Mouse (Mus musculus) retina, postnatal 7 days (tissue): Measurements from ENCODE around the gene Cacna1g.
"Not testable (repeated sequence)": the region's sequence is repeated elsewhere in the genome, so short reads cannot be mapped to it uniquely, and the experiment has no call there.

Experiments used
- DNase-seq: peaks from one replicate; pipeline ENCODE4 v3.0.0-alpha.2; 2012; ENCODE audit warnings: low read depth, low spot score

Gene Cacna1g

DNA sequence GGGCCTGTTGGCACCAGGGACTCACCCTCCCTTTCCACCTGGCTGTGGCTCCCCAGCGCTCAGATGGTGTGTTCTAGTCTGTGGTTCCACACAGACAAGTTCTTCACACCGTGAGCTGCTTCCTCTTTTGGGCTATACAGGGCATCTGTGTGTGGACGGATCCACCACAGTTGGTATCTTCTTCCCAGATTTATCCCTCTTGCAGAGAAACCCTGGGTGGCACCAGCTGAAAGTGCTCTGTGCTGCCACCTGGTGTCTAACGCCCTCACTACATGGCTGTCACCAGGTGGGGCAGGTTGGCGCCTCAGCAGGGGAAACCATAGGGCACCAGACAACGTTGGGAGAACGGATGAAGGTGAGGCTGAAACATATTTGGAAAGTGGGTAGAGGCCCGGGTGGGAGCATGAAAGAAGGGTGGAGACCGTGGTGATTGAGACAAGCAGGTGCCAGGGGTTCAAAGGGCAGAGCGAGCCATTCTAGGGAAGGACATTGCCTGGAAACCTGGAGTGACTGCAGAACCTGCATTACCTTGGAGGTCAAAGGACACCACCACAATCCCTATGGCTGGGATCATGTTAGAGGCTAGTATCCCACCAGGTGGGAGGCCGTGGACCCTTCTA, 69.2 kb downstream of the Cacna1g start:
- DNase-seq = peak; percentile 68

GRCm38 (mm10) chr11:94404178-94404577, 69.8 kb downstream of the Cacna1g start:
- DNase-seq = no peak

DNA sequence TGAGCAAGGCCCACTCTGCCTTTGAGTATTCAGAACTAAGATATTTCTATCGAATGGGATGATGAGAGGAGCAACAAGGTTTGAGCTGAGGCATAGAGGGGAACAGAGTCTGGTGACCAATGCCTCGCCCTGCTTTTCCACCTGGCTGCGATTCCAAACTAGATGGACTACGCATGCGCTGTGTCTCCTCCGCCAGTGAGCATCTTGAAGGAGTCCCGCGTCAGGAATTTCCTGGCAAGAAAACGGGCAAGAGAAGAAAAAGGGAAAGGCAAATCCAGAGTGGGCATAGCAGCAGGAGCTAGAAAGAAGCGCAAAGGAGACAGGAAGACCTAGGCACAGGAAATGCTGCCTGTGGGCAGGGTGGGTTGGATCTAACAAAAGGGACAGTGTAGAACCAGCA, 70.2 kb downstream of the Cacna1g start:
- DNase-seq = no peak

- DNase-seq = no peak
Measured at GRCm38 (mm10) chr11:94402731-94403130, 71.3 kb downstream of the Cacna1g start.

DNA sequence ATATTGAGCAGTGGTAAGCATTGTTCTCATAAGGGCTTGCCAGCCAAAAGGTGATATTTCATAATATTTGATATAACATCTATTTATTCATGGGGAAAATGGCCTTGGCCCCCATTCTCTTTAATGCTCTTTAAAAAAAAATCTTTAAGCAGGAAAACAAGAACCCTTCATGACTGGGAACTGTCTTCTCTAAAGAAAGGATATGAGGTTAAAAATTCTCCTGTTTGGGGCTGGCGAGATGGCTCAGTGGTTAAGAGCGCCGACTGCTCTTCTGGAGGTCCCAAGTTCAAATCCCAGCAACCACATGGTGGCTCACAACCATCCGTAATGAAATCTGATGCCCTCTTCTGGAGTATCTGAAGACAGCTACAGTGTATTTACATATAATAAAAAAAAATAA, 72.0 kb downstream of the Cacna1g start:
- not testable (repeated sequence) for DNase-seq

DNA sequence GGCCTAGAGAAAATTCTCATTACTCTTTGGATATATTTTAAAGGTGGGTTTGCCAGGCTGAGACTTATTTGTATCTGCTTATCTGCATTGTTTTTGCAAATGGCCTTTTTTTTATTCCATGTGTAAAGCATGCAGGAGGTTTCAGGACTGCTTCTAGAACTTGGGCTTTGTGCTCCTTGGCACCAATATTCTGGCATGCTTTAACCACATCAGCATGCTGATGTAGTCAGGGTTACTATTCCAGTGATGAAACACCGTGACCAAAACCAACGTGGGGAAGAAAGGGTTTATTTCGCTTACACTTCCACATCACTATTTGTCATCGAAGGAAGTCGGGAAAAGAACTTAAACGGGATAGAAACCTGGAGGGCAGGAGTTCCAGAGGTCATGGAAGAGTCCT, 73.0 kb downstream of the Cacna1g start:
- DNase-seq = no peak

DNA sequence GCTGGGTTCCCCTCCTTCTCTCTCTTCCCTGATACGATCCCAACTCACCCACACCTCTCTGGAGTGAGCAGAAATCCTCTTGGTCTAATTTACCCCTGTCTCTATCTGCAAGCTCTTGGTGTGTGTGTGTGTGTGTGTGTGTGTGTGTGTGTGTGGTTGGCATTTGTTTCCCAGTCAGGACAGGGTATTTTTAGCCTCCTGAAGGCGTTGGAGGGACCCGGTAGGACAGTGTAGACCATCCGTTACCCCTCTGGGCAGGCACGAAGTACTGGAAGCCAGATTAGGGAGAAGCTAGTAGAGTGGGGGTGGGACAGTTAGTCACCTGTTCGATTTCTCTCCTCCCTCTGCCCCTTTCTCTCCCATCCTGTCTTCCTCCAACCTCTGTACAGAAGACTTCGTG, 79.9 kb downstream of the Cacna1g start:
- DNase-seq = no peak

- DNase-seq = not testable (repeated sequence)
Measured at GRCm38 (mm10) chr11:94393490-94393889, 80.5 kb downstream of the Cacna1g start.

- no peak for DNase-seq
Measured at GRCm38 (mm10) chr11:94392672-94393109, 81.3 kb downstream of the Cacna1g start, which contains the start of gene Abcc3. Abcc3 (minus strand) TSS chr11:94392997.

DNA sequence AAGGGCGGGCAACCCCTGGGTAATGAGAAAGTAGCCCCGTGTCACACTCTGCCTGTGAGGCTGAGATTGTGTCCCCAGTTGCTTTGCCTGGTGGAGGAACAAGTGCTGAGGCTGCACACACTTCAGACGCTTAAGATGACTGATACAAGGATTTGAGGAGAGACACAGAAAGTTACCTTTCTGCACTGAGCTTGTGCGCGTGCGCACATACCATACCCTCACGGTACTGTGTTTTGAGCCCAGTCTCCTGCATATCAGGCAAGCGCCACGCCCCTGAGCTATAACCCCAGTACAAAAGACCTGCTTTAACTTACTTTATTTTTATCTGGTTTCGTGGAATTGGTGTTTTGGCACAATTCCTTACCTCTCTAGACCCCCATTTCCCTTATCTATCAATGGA, 82.3 kb downstream of the Cacna1g start:
- DNase-seq = no peak

DNA sequence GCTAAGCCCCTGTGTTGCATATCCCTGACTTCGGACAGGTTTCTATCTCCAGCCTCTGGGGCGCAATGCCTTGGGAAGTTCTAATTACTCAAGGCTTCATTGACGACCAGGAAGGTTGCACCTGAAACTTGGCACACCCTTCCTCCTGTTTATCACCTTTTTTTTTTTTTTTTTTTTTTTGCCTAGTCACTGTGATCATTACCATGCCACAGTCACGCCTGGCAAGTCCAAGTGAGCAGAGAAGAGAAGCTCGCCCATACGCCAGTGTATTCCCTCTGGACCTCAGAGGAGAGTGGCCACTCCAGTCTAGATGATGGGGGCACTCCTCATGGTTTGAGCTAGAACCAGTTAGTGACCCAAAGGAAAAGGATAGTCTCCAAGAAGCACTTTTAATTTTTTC, 83.2 kb downstream of the Cacna1g start:
- no peak for DNase-seq

GRCm38 (mm10) chr11:94389724-94390396, 84.1 kb downstream of the Cacna1g start:
- DNase-seq = no peak

DNA sequence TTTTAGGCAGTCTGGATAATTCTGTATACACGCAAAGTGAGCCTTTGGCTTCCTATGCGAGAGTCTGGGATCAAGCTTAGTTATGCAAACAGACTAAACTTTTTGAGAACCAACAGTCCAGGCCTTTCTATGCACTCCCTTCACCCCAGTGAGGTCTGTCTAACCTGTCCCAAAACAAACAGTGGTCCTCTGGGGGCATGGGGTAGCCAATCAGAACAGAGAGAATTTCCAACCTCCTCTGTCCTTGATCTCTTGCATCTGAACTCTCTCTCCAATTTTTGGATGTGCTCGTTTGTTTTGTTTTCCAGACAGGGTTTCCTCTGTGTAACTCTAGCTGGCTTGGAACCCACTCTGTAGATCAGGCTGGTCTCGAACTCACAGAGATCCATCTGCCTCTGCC, 85.0 kb downstream of the Cacna1g start:
- no peak for DNase-seq

GRCm38 (mm10) chr11:94387756-94388155, 86.2 kb downstream of the Cacna1g start:
- no peak for DNase-seq

GRCm38 (mm10) chr11:94385977-94386771, 87.8 kb downstream of the Cacna1g start:
- DNase-seq = peak; percentile 16

DNA sequence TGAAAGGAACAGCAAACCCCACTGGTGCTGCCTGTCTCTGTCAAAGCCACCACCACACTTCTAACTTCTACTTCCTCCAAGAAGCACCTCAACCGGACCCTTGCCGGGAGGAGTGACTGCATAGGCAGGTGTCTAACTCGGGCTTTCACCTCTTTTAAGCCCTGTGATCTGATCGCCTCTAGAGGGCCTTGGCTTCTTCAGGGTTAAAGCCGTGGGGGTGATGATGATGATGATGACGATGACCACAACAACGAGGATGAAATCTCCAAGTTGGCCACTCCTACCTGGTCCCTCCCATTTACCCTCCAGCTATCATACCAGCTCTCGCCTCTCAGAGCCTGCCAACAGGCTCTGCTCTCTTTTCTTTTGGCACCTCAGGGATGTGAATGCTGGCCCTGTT, 94.3 kb downstream of the Cacna1g start:
- no peak for DNase-seq

DNA sequence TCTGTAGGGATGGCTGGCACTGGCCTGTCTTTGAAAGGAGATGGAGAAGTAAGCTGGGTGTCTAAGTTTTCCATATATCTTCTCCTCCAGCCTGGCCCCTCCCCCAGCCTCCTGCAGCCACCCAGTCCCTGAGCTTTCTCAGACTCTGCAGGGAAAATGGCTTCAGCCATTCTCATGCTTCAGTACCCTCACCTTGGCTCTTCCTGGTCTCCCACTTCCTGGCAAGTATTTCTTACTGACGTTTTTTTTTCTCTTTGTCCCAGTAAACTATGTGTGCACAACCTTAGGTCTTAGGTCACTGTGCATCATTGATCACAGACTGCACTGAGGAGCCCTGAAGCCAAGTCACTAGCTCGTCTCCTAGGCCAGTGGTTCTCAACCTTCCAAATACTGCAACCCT, 94.9 kb downstream of the Cacna1g start:
- DNase-seq = no peak

GRCm38 (mm10) chr11:94374276-94374948, 99.6 kb downstream of the Cacna1g start:
- no peak for DNase-seq

DNA sequence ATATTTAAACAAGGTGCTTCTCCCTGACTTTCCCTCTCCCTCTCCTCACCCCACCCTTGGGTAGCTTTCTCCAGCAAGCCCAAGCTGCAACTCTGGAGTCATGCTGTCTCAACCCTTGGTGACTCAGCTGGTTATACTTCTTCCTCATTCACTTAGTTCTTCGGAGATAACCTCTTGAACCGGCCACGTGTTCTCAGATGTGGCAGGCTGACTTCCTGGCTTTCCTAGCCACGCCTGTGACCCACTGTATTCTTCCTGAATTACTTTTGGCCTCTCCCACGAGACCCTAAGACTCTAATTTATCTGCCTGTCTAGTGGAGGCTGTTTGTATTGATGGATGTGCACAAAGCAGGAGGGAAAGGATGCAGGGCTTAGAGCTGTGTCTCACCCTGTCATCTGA, 103.2 kb downstream of the Cacna1g start:
- no peak for DNase-seq

- DNase-seq = no peak
Measured at GRCm38 (mm10) chr11:94369981-94370380, 104.0 kb downstream of the Cacna1g start.

DNA sequence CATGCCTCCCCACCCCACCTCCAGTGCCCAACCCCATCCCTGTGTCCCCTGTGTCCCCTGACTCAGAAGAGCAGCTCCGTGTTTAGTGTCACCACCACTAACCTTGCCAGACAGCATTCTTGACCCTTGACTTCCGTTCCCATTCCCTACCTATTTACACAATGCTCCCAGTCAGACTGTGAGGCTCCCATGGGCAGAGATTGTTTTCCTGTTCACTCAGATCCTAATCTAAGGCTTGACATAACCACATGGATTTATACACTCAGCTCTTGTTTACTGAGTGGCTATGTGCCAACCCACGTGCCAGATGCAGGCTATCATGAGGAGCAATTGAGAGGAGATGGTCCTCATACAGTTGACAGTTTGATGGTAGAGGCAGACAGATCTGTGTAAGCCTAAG, 108.7 kb downstream of the Cacna1g start:
- DNase-seq = no peak

DNA sequence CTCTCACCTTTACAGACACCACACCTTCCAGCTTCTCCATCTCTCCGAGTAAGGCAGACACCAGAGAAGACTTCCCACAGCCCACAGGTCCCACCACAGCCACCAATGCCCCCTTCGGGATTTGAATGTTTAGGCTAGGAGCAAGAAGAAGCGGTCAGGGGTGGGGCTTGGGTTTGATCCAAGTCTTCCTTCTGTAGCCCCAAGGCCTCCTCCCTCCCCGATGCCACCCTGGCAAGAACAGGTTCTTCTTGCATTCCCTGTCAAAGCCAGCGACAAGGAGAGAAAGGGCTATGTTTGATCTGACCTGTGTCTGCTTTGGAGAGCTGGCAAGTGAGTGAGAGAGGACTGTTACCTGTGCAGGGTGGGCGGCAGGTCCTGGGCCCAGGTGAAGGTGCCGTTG, 110.3 kb downstream of the Cacna1g start:
- no peak for DNase-seq
